In the genomic region with DNA sequence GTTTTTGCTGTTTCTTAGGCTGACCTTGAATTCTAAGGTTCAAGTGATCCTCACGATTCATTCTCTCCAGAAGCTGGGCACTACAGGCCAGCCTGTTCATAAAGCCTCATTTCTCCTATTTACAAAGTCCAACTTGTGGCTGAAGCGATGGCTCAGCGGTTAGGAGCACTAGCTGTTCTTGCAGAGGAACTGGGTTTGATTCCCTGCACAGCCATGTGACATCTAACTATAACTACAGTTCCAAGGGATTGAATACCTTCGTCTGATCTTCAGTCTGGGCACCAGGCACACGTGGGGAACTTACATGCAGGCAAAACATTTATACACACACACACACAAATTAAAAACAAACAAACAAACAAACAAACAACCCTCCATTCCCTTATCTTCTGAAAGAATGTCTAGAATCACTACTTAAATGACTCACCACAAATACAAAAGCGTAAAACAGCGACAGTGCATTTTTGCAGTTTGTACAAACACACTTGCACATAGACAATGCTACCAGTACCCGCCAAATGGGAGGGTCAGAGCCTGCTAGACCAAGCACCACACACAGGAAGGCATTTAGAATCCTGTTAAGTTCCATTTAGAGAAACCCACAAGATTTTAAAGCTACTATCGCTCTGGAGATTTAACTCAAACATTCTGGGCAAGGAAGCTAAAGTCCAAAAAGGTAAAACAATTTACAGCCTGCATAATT, we compare ENCODE assay signal across 8 mouse cellular contexts. TPM values are rescaled to one million over a fixed set of nuclear protein-coding genes. Genes with fewer than 3 reads are reported as not detected.
A peak's percentile ranks its signal among the peaks of the same experiment; 100 is the strongest.
DNase-seq lines count a peak whose midpoint lies in the region; ATAC-seq and TF ChIP-seq lines count a peak whose summit lies in the region.

No protein-coding gene starts in this region.

- H3K36me3 ChIP-seq in heart, adult 2 months (ENCODE audit: control insufficient read depth, insufficient read depth, low read length), result peaks cover 18% of the 10 kb centered on the region
- no peaks in the 10 kb centered on the region for H3K36me3 ChIP-seq in forebrain, embryonic 16.5 days (ENCODE audit: control insufficient read depth, insufficient read depth)
- H3K36me3 ChIP-seq in liver, embryonic 15.5 days (replicated peaks), result no peaks in the 10 kb centered on the region

- H3K79me2 ChIP-seq in heart, adult 2 months (replicated peaks; ENCODE audit: control insufficient read depth, insufficient read depth, low read length), result no peaks in the 10 kb centered on the region

- H3K9me3 ChIP-seq in forebrain, embryonic 16.5 days (ENCODE audit: control insufficient read depth, low read length), result no peaks in the 10 kb centered on the region
- no peaks in the 10 kb centered on the region for H3K9me3 ChIP-seq in liver, embryonic 15.5 days (replicated peaks)

- 78% methylated on average over 9 of the region's 9 CpGs for WGBS in heart, adult 2 months
- WGBS in forebrain, embryonic 16.5 days, result 79% methylated on average over 9 of the region's 9 CpGs
- WGBS in liver, embryonic 15.5 days (ENCODE audit: insufficient replicate concordance), result 62% methylated on average over 9 of the region's 9 CpGs

- ATAC-seq in forebrain, embryonic 16.5 days, result no peak
- no peak for ATAC-seq in liver, embryonic 15.5 days (ENCODE audit: insufficient read depth)

- no peak for TF ChIP-seq CTCF in heart, adult 2 months (IDR thresholded peaks at IDR 0.05)

- DNase-seq in heart, adult 2 months, result no peak
- DNase-seq in heart, postnatal 36 days, result no peak
- peak; percentile 27 for DNase-seq in CD4-positive helper T cell, adult 2 months (ENCODE audit: low read depth, low spot score)
- DNase-seq in spleen, postnatal 14 days (ENCODE audit: low spot score in 2 of 2), result no peak
- DNase-seq in cerebellum, postnatal 4 days (ENCODE audit: low spot score in 2 of 2), result no peak
- DNase-seq in thymus, adult 18-20 months, result no peak

- no peak for TF ChIP-seq POLR2A in heart, adult 2 months (IDR thresholded peaks at IDR 0.05; ENCODE audit: insufficient read depth, low read depth, low read length)

- H3K4me1 ChIP-seq in heart, adult 2 months (ENCODE audit: control insufficient read depth, insufficient read depth, low read length), result peaks cover 14% of the 10 kb centered on the region
- peaks cover 36% of the 10 kb centered on the region for H3K4me1 ChIP-seq in forebrain, embryonic 16.5 days (replicated peaks; ENCODE audit: control insufficient read depth, insufficient read depth, low read length)
- H3K4me1 ChIP-seq in liver, embryonic 15.5 days (replicated peaks), result peaks cover 48% of the 10 kb centered on the region

- peak overlapping the region; percentile 72 for H3K27ac ChIP-seq in heart, adult 2 months
- no peak overlapping the region; the same call in 1 of the 2 replicates for H3K27ac ChIP-seq in forebrain, embryonic 16.5 days (ENCODE audit: low read length)
- H3K27ac ChIP-seq in liver, embryonic 15.5 days (replicated peaks), result peak overlapping the region; percentile 96; the same call in 1 of the 2 replicates

- no peak overlapping the region for H3K4me3 ChIP-seq in heart, adult 2 months
- H3K4me3 ChIP-seq in forebrain, embryonic 16.5 days (replicated peaks; ENCODE audit: low read length), result peak overlapping the region; percentile 88
- peak overlapping the region; percentile 85 for H3K4me3 ChIP-seq in liver, embryonic 15.5 days (replicated peaks)

- no peak overlapping the region for H3K9ac ChIP-seq in heart, adult 2 months (ENCODE audit: low read depth, low read length)
- no peak overlapping the region for H3K9ac ChIP-seq in forebrain, embryonic 16.5 days (replicated peaks; ENCODE audit: low read depth, low read length)
- no peak overlapping the region for H3K9ac ChIP-seq in liver, embryonic 15.5 days

- H3K4me2 ChIP-seq in forebrain, embryonic 16.5 days (ENCODE audit: low read length), result peak overlapping the region; percentile 51
- peak overlapping the region; percentile 92 for H3K4me2 ChIP-seq in liver, embryonic 15.5 days

- no peaks in the 10 kb centered on the region for H3K27me3 ChIP-seq in heart, adult 2 months (ENCODE audit: control insufficient read depth, insufficient read depth, low read length)
- no peaks in the 10 kb centered on the region for H3K27me3 ChIP-seq in forebrain, embryonic 16.5 days (replicated peaks; ENCODE audit: control insufficient read depth, insufficient read depth, low read length)
- H3K27me3 ChIP-seq in liver, embryonic 15.5 days, result no peaks in the 10 kb centered on the region

- intact Hi-C loops in heart, adult 2 months (cut with DNase I), result loop anchor here (2.0 to 5.0 kb wide), 4 partner anchors 37 to 223 kb away; a partner anchor contains a TSS
- intact Hi-C loops in heart, postnatal 36 days (cut with DNase I), result loop anchor here (2.0 to 10.0 kb wide), 6 partner anchors 62 to 349 kb away; a partner anchor contains a TSS

- no peak for TF ChIP-seq EP300 in heart, adult 2 months (IDR thresholded peaks at IDR 0.05; ENCODE audit: insufficient read depth, low read depth, low read length)

RNA-seq across cellular contexts. Expression of a gene that starts 1.1 kb away (rescaled TPM):
- 10 to 100 TPM; 12.1 to 22.1 TPM for total RNA-seq in heart, adult 2 months (2021)
- 5.4 and 9.8 TPM in 2 replicates for polyA plus RNA-seq in heart, adult 2 months (2012; rRNA removed)
- total RNA-seq in heart, postnatal 36 days (2021), result 10 to 100 TPM; 16.1 to 18.1 TPM
- 19.5 and 23.2 TPM in 2 replicates for polyA plus RNA-seq in forebrain, embryonic 16.5 days (2015; fragmentation: Nextera tagmentation; extraction: Ambion mirVana)
- polyA plus RNA-seq in liver, embryonic 15.5 days (2015; fragmentation: Nextera tagmentation; extraction: Ambion mirVana), result 2.1 and 2.2 TPM in 2 replicates
